Mouse (Mus musculus) spleen, adult 2 months (tissue): ENCODE data around the gene Stfa3.

Experiments
- CTCF ChIP-seq: fragments of 200-500 bp; IDR thresholded peaks from 2 replicates; pipeline ENCODE4 v1.5.1; 2011; ENCODE audit warnings: mild to moderate bottlenecking, inconsistent platforms; ENCODE audit not compliant: insufficient read depth, insufficient read length, insufficient replicate concordance; ENCODE audit errors: extremely low read depth
- POLR2A ChIP-seq: fragments of 200-500 bp; IDR thresholded peaks from 2 replicates; pipeline ENCODE4 v1.6.1; 2011; ENCODE audit warnings: low read depth, low read length, inconsistent platforms

- TF ChIP-seq POLR2A (no peak), CTCF (no peak)
Measured at GRCm38 (mm10) chr16:36502286-36502685, 47.1 kb upstream of the Stfa3 start.
